Mouse (Mus musculus) B cell, adult 2 months (primary cell): ENCODE results near the gene Aarsd1.

ENCODE experiments used
- DNase-seq, 2 experiments: peaks; one replicate each; pipeline ENCODE4 v3.0.0; 2022

The Aarsd1 gene

DNA sequence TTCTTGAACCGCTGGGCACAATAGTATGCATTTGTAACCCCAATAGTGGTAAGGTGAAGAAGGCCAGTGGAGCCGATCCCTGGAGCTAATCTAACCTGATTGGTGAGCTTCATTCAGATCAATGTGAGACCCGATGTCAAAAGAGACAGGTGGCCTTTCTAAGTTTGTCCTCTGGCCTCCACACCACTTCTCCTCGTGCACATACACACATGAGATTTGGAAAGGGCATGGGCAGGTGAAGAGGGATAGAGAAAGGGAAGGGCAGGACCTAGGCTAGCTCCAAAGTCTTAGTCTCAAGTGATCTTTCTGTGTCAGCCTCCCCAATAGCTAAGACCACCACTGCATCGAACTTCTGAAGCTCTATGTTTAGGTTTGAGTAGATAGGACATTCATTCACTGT is 47.3 kb downstream of the Aarsd1 start:
- DNase-seq: no peak

- DNase-seq: no peak
These were observed 50.0 kb downstream of the Aarsd1 start, which contains the start of gene G6pc for GRCm38 (mm10) chr11:101367326-101367935. Gene G6pc, plus strand, starts transcription at chr11:101367561.

DNA sequence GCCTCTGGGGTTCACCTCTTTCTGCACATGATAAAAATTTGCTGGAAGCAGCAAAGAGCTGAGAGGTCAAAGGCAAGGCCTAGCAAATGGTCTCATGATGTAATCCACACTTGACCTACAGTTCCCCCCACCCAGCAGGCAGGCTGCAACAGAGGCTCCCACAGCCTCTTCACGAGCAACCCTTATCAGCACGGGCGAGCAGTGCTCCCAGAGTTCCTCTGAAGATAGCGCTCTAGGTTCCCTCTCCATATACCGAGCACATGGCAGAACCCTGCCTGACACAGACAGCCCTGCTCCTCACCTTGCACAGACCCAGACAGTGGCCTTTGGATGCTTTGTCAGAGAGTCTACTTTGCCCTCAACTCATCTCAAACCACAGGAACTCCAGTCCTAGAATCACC is 52.9 kb downstream of the Aarsd1 start:
- DNase-seq: no peak

DNA sequence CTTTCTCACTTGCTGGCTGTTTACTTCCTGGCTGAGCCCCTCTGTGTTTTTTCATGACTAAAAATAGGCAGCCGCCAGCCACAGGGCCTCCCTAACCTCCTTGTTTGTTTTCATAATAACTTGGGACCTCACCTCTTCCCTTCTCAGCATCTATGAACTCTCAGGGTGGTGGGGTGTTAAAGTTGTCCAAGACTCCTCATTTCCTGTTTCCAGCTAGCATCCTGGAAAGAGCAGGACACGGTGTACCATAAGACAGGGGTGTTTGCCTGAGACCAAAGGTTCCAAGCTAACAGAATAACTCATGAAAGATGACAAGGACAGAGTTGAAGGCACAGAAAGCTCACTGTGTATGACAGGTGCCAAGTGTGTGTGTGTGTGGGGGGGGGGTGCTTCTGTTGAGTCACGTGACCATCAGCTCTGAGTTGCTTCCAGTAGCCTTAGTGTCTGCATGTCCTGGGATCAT is 56.7 kb downstream of the Aarsd1 start:
- DNase-seq: no peak

GRCm38 (mm10) chr11:101359776-101360175 is 57.6 kb downstream of the Aarsd1 start:
- no peak for DNase-seq

- DNase-seq: no peak
These were observed 59.8 kb downstream of the Aarsd1 start for GRCm38 (mm10) chr11:101357505-101358182.
